Mouse (Mus musculus) G1E (cell line): ENCODE data around the gene Sumo3.

Experiments used
- CTCF ChIP-seq: IDR thresholded peaks from 2 replicates; pipeline ENCODE4 v1.5.1; 2012; ENCODE audit warnings: low read depth, low read length, inconsistent platforms, mixed read lengths
- GATA1 ChIP-seq: IDR thresholded peaks from 2 replicates; pipeline ENCODE4 v1.6.1; 2012; ENCODE audit warnings: borderline replicate concordance, low read length, inconsistent platforms, mixed read lengths
- GATA2 ChIP-seq: IDR thresholded peaks from 2 replicates; pipeline ENCODE4 v1.6.1; 2012; ENCODE audit warnings: low read depth, low read length, inconsistent platforms, borderline replicate concordance
- POLR2AphosphoS5 ChIP-seq: IDR thresholded peaks from 2 replicates; pipeline ENCODE4 v1.6.1; 2012; ENCODE audit warnings: low read depth, low read length, inconsistent platforms; ENCODE audit not compliant: insufficient replicate concordance
- TAL1 ChIP-seq: conservative IDR thresholded peaks from 2 replicates; pipeline ENCODE4 v1.6.1; 2012; ENCODE audit warnings: low read depth, low read length, inconsistent platforms, mixed read lengths

- TF ChIP-seq GATA1: no peak
- TF ChIP-seq CTCF: no peak
- TF ChIP-seq POLR2AphosphoS5: no peak
- TF ChIP-seq TAL1: no peak
- no peak for TF ChIP-seq GATA2
Measured at GRCm38 (mm10) chr10:77587091-77587775, 18.7 kb upstream of the Sumo3 start.
